Mouse (Mus musculus): ENCODE data around the gene Zfp777.
A peak's percentile ranks its signal among the peaks of the same experiment; 100 is the strongest.

Gene Zfp777

GRCm38 (mm10) chr6:48048426-48049272 is at the start of gene Zfp777:
TSS of gene Zfp777 (minus strand) at chr6:48048911.
- DNase-seq (ENCODE audit: inconsistent ontology term) = peak; percentile 82

DNA sequence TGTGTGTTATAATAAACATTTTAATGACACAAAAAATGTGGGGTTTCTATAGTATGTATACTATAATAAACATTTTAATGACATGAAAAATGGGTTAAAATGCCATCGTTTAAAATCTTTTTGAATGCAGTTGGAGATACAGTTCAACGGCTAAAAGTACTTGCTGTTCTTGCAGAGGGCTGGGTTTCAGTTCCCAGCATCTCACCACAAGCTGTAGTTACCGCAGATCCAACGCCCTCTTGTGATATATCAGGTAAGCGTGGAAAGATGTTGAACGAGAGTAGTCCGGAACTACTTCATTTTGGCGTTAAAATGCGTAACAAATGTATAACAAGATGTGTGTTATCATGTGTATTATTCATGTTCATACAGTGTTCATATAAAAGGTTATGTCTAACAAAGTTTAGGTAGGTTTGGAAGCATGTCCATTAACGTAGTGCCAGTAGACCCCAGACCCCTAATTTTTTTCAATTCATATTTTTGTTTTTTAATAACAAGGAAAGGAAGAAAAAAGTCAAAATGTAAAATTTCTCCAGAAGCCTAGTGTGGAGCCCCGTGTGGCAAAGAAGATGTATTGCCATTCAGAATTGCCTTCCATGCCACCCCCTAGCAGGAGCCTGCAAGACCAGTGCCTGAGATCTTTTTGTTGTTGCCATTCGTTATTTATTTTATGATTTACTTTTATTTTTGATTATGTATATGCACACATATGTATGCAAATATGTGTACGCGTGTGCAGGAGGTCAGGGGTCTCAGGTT is 38.4 kb upstream of the Zfp777 start:
- no peak for DNase-seq (ENCODE audit: inconsistent ontology term)

GRCm38 (mm10) chr6:48086471-48086878 is 37.8 kb upstream of the Zfp777 start, which contains the start of gene Zfp746:
TSS of gene Zfp746 (minus strand) at chr6:48086593.
- DNase-seq (ENCODE audit: inconsistent ontology term) = peak; percentile 91

GRCm38 (mm10) chr6:48085521-48086404 is 37.1 kb upstream of the Zfp777 start:
- peak; percentile 81 for DNase-seq (ENCODE audit: inconsistent ontology term)

DNA sequence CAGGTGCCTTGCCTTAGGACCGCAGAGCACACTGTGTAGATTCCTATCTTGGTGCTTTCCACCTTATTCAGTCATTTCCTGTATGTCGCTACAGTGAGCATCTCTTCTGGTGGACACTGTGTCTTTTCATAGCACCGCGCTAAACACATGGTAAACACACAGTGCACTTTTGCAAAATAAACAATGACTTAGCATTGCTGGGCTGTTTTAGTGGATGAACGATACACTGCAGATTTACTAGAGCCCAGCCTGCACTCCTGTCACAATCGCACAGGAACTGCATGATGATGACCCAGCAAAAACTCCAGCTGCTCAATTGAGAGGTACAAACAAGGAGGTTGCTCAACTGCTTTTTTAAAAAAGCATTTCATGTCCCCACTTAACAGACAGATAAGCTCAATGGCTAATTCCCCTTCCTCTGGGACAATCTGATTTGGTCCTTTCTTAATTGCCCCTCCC is 35.1 kb upstream of the Zfp777 start:
- DNase-seq (ENCODE audit: inconsistent ontology term) = no peak

DNA sequence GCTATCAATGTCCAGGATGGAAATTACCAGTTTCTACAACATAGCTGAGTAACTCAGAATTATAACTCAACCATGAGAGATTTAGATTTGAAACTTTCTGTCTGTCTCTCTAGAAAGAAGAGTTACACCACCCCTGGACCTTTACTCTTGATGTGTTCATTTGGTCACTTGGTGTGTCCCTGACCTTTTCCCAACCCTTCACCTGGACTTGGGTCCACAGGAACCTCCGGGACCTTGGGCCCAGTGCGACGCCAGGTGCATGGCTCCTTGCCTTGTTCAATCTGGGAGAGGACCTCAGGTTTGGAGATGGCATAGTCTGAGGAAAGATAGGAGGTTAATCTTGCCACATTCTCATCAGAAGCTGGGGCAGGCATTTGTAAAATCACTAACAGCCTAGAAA is 33.2 kb upstream of the Zfp777 start:
- DNase-seq (ENCODE audit: inconsistent ontology term) = no peak

DNA sequence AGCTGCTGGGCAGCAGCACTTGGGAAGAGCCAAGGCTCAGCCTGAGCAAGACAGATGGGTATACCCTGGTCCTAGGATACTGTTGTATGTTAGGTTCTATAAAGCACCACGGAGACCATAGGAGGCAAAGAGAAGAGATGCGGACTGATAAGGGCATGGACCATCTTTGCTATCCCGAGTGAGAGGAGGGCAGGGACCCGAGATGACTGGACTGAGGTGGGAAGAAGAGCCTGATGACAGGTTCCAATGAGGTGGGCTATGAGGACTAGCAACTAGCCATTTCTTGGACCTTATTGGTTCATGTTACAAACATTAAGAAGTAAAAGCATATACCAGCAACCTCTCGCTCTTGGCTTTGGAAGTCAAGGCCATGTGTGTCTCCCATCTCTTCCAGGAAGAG is 32.3 kb upstream of the Zfp777 start:
- no peak for DNase-seq (ENCODE audit: inconsistent ontology term)

- no peak for DNase-seq (ENCODE audit: inconsistent ontology term)
Observed at GRCm38 (mm10) chr6:48073316-48073715, 24.6 kb upstream of the Zfp777 start.

- DNase-seq (ENCODE audit: inconsistent ontology term) = no peak
Observed at GRCm38 (mm10) chr6:48067492-48067891, 18.8 kb upstream of the Zfp777 start.

DNA sequence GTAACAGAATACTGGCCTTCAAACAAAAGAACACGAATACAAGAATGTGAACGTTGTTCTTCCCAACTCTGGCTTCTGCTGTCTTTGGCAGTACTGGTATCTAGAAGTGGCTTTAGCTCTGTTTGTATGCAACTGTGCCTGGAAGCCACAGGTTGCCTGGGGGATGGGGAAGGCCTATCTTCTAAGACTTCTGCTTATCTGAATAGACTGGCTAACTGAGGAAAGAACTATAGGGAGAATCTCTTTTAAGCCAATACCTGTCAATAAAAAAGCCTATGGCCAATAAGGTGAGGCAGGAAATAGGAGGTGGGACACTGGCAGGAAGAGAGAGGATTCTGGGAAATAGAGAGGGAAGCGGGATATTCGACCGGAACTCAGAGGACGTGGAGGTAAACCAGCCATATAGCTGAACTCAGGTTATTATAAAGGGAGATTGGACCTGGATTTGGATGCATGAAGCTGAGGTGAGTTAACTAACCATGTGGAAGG is 16.9 kb upstream of the Zfp777 start:
- DNase-seq (ENCODE audit: inconsistent ontology term) = no peak

DNA sequence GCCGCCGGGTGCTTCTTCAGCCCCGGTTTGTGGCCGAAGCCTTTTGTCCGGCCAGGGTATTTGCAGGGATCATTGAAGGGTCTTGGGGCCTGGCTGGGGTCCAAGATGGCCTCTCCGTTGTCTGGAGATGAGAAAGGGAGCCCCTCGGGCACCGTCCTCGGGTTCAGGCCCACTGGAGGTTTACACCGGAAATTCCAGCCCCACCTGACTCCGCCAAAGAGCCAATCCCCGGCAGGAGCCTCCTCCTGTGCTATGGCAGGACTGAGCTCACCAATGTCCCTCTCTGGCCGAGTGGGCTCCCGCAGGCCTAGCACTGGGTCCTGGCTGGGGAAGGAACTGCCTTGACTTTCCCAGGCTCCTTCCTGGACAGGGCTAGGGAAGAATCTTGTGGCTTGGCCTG is 15.7 kb upstream of the Zfp777 start:
- no peak for DNase-seq (ENCODE audit: inconsistent ontology term)

- DNase-seq (ENCODE audit: inconsistent ontology term) = no peak
Observed at GRCm38 (mm10) chr6:48063940-48064339, 15.2 kb upstream of the Zfp777 start.

DNA sequence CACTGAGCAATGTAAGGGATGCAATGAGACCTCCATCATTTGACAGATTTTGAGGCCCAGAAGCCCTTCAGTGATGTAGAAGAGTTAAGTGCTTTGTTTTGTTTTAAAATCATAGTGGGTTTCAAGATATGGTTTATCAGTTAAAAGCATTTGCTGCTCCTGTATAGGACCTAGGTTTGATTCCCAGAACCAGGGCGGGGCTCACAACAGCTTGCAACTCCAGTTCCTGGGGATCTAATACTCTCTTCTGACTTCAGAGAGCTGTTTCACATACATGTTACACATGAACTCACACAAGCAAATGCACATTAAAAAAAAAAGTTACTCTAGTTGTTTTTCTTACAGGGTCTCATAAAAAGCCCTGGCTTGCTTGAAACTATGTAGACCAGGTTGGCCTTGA is 12.2 kb upstream of the Zfp777 start:
- DNase-seq (ENCODE audit: inconsistent ontology term) = no peak

DNA sequence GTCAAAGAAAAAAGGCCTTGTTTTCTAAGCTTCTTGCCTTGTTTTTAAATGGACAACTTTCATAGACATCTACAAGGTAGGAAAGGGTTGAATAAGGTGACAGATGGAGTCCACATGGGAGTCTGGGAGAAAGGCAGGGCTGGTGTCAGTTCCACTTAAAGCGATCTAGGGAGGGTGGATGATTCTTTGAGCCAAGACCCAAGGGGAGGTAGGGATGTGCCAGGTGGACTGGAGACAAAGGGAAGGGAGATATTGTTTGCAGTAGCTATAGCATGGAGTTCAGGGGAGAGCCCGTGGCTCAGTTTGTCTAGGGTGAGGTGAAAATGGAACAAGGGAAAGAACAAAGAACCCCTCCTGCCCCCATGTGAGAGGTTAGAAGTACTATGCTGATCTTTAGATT is 11.7 kb upstream of the Zfp777 start:
- no peak for DNase-seq (ENCODE audit: inconsistent ontology term)

DNA sequence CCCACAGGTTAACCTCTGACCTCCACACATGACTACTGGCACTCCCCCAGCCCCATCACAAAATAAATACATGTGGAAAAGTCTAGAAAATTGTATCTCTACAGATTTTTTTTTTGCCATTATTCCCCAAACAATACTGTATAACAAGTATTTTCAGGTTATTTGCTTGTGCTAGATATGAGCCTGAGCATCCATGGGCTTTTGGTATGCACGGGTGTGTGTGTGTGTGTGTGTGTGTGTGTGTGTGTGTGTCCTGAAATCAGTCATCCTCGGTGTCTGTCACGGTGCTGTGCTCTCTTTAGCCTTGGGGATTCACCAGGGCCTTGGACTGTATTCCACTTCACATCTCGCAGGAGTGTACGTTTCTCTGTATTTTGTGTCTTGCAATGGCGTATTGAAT is 3.4 kb upstream of the Zfp777 start:
- DNase-seq (ENCODE audit: inconsistent ontology term) = no peak

DNA sequence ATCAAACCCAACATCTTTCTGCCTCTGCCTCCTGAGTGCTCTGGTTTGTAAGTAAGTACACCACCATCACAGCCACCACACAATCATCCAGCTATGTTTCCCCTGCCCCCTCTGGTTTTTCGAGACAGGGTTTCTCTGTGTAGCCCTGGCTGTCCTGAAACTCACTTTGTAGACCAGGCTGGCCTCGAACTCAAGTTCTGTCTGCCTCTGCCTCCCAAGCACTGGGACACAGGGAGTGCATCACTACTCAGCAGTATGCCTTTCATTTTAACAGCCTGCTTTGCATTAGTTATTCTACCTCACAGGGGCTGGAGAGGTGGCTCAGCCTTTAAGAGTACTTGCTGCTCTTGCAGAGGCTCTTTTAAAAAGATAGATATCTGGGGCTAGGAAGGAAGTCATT is 3.0 kb upstream of the Zfp777 start:
- no peak for DNase-seq (ENCODE audit: inconsistent ontology term)

DNA sequence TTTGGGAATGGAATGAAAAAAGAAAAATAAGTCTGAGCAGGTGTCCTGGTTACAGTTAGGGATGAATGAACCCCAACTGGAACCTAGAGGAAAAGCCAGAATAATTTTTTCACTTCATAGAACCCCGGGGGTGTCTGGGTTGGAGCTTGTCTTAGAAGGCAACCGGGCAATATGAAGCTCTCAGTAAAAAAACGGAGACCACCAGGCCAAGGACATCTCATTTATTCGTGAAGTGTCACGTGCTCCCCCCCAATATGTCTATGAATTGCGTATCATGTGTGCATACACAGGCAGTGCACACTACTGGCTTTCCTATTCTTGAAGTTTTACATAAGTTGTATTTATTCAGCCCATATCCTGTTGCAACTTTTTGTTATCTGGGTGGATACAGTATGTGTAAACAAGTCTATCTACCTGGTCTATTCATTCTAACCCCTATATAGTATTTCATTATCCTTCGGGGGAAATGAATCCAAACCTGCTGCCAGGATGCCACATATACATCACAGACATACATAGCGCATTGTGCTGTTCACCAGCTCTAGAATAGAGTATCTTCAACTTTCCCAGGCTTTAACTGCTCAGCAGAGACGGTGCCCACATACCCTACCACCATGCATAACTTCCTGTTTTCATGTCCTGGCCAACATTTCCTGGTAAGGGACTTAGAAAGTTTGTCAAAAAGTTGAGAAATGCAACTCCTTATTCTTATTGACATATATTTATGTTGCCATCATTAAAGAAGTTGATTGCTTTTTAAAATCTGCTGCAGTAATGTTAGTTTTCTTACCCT is 758 bp upstream of the Zfp777 start:
- no peak for DNase-seq (ENCODE audit: inconsistent ontology term)

DNA sequence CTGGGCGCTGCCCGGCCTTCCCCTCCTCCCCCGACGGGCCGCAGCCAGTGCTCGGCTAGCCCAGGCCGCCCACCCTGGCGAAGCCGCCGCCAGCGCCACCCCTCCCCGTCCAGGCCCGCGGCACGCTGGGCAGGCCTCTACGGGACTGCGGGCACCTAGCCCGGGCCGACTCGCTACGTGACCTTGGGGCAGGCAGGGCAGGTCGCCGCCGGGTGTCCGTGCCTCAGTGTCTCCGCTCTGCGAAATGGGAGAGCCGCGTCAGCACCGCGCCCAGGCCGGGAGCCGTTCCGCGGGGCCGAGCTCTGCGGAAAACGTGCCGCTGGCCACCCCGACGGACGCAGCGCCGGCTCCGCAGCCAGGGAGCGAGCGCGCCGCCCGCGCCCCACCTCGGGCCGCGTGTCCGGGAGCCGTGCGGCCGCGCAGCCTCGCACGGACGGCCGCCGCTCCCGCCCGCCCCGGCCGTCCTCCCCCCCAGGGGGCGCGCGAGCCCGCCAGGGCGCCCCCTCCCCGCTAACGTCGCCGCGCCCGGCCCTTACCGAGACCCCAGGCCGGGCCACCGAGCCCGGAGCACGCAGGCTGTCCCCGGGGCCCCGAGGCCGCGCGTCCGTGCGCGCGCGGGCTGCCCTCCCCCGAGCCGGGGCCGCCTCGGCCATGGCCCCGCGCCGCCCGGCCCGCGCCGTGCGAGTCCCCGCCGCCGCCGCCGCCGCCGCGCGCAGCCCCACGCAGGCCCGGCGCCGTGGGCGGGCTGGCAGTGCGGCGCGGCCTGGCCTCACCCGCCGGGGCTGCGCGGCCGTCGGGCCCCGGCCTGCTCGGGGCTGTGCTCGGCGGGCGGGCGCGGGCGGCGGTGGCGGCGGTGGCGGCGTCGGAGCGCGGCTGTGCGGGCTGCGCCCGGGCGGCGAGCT is 1.0 kb downstream of the Zfp777 start:
- peak; percentile 49 for DNase-seq (ENCODE audit: inconsistent ontology term)

DNA sequence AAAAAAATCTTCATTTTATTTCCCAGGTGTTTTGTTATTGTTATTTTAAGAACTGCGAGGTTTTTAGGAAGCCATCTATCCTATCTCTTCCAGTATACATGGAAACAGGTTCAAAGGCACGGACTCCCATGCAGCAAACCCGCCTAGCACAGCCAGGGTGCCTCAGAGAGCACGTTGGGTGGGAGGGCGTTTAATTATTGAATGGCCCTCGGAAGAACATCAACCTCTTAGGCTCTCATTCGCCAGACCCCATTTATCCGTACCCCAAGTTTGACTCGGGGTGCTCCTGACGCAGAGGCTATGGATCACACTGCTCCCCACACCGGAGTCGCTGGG is 1.6 kb downstream of the Zfp777 start:
- DNase-seq (ENCODE audit: inconsistent ontology term) = no peak

GRCm38 (mm10) chr6:48032661-48033060 is 16.1 kb downstream of the Zfp777 start:
- DNase-seq (ENCODE audit: inconsistent ontology term) = no peak
